Mouse (Mus musculus): Measurements from ENCODE around the gene Stk25.

GRCm38 (mm10) chr1:93697317-93697716 is 38.9 kb upstream of the Stk25 start:
- TF ChIP-seq POLR2A (IDR thresholded peaks at IDR 0.05; ENCODE audit: insufficient read depth, low read length) = no peak
- no peak for TF ChIP-seq EP300 (IDR thresholded peaks at IDR 0.05; ENCODE audit: insufficient read depth, low read depth, low read length)
- no peak for TF ChIP-seq CTCF (IDR thresholded peaks at IDR 0.05; ENCODE audit: low read depth, low read length)
